Mouse (Mus musculus) liver, adult 2 months (tissue): ENCODE measurements at regions not wholly inside any gene's neighbourhood (a gene's known extent, or its start where the extent isn't known, plus 50 kb on each side); places are given as distances from the start of the nearest gene placed in this dataset.

Experiments used
- CTCF ChIP-seq: fragments of 200-500 bp; IDR thresholded peaks from 2 replicates; pipeline ENCODE4 v1.5.1; 2011; ENCODE audit warnings: low read depth, low read length, control low read depth
- POLR2A ChIP-seq: fragments of 200-500 bp; IDR thresholded peaks from 2 replicates; pipeline ENCODE4 v1.6.1; 2011; ENCODE audit warnings: low read length, control low read depth; ENCODE audit not compliant: insufficient read depth; ENCODE audit errors: extremely low read depth

- no peak for TF ChIP-seq CTCF
- TF ChIP-seq POLR2A = no peak
These were observed 191.9 kb upstream of the Map3k1 start for GRCm38 (mm10) chr13:112000696-112001095.
